Mouse (Mus musculus): ENCODE measurements around the gene Nrg3.
"Not testable (repeated sequence)": the region's sequence is repeated elsewhere in the genome, so short reads cannot be mapped to it uniquely, and the experiment has no call there.

Nrg3 gene

DNA sequence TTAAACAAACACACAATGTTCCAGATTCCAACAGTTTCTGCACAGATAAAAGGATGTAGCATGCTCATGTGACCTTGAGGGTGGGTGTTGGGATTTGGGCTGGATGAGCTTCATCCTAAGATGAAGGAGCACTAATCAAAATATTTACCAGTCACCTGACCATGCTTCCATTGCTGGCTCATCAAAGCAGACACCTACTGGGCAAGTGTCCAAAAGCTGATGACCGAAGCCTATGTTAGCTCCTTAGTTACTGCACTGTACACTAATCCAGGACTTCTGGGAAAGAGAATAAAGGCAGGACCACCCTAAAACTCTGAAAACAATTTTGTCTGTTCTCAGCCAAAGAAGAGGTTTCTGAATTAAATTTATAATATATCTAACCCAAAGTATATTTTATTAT lies 261.4 kb downstream of the Nrg3 start:
- CTCF ChIA-PET, result no interaction called here

DNA sequence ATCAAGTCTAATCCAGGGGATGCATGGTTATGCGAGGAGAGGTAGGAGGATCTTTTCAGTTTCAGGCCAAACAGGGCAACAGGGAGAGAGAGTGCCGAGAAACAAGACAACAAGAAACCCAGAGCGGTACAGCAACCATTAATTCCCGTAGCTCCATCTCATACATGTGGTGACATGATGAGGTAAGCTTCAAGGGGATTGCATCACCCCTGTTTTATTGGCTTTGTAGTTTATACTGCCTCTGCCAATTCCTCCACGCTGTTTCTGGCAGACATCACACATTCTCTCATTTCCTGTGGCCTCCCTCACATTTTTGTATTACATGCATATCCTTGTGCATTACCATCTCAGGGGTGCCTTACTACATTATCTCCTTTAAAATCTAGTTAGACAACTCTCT lies 280.9 kb downstream of the Nrg3 start:
- CTCF ChIA-PET, result no interaction called here

DNA sequence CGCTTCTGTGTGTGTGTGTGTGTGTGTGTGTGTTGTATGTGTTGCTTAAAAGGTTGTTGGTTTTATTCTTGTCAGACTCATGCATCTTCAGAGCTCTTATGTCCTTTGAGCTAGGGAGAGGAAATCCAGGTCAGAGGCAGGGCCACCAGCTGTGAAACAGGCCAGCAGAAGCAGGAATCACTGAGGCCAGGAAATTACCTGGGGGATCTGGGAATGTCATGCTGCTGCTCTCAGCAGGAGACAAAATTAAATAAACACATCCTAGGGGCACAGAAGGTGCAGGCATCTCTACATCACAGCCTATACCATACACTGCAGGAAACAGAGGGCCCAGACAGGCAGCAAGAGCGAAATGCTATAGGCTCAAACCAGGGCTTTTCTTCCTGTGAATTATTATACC lies 299.2 kb downstream of the Nrg3 start:
- CTCF ChIA-PET, result no interaction called here

GRCm38 (mm10) chr14:39160140-39160539 lies 312.7 kb downstream of the Nrg3 start:
- CTCF ChIA-PET, result no interaction called here

- CTCF ChIA-PET, result no interaction called here
Measured at GRCm38 (mm10) chr14:39155462-39155861, 317.4 kb downstream of the Nrg3 start.

DNA sequence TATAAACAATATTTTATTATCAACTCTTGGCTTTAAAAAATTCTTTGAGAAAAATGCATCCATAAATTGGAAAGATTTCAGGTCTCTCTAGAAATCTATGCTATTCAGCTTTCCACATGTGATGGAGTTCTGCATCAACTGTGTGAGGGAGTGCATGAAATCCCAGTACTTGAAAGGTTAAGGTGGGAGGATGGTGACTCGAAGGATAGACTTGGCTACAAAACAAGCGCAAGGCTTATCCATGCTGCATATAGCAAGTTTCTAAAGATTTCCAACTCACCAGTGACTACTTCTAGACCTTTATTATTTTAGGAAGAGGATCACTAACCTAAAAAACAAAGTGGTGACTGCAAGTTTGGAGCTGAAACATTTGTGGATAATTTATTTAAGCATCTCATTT lies 343.1 kb downstream of the Nrg3 start:
- CTCF ChIA-PET, result no interaction called here

DNA sequence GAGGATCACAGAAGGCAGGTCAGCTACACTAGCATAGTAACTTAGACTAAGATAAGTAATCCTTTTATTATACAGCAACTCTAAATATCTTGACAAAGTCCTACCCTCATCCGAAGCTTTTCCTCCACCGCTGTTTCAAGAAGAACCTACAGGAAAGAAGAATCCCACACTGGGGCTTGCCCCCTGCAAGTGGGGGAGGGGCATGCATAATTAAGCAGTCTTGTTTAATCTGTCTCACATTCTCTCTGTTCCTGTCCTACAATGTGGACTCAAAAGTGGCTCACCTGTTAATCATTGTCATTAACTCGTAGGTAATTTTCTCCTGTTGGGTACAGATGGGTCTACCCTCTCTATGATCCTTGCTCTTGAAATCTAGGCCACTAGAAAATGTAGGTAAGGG lies 354.9 kb downstream of the Nrg3 start:
- CTCF ChIA-PET, result no interaction called here

GRCm38 (mm10) chr14:39116522-39117231 lies 356.2 kb downstream of the Nrg3 start:
- CTCF ChIA-PET, result not testable (repeated sequence)

GRCm38 (mm10) chr14:39109566-39109965 lies 363.3 kb downstream of the Nrg3 start:
- CTCF ChIA-PET, result no interaction called here

GRCm38 (mm10) chr14:39106776-39107175 lies 366.1 kb downstream of the Nrg3 start:
- CTCF ChIA-PET, result no interaction called here

DNA sequence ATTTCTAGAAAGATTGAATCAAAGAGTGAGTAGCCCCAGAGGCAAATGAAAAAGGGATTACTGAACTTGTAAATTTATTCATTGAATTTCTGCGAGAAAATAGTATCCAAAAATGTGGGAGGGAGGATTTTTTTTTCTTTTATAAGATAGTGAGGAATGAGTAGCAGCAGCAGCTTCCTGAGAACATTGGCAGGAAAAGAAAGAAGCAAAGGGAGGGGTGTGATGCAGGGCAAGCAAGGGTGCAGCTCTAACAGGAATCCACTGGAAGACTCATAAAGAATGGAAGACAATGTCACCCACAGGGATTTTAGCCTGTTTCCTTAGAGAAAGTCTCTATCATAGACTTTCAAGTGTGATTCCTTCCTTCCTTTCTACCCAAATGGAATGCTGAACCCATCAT lies 377.7 kb downstream of the Nrg3 start:
- CTCF ChIA-PET, result no interaction called here

GRCm38 (mm10) chr14:39079461-39079860 lies 393.4 kb downstream of the Nrg3 start:
- CTCF ChIA-PET, result no interaction called here

DNA sequence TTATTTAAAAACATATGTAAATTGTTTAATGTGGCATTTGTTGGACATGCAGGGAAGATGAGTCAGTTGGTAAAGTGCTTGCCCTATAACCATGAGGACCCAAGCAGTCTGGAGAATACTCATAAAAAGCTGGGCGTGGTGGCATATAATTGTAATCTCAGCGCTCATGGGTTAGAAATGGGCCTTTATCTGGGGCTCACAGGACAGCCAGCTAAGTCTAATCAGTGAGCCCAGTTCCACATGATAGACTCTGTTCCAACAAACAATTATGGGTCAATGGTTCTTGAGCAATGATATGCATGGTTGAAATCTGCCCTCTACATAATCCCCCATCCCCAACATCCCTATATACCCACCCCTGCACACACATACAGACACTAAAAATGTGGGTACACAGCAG lies 421.3 kb downstream of the Nrg3 start:
- CTCF ChIA-PET, result no interaction called here

DNA sequence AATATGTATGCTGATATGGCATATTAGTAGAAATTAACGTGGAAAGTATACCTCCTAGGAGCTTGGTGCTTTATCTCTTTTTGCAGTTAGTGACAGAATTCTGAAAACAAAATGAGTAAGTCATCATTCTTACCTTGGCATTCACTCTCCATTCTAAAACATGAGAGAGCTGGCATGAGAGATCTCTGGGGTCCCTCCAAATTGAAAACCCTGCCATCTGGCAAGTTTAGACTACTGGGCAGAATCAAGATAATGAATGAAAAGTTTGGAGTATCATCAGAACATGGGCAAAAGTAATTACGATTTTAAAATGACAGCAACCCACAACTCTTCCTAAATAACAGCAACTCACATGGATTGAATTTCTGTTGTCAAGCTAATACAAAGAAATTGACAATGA lies 423.9 kb downstream of the Nrg3 start:
- CTCF ChIA-PET, result no interaction called here

DNA sequence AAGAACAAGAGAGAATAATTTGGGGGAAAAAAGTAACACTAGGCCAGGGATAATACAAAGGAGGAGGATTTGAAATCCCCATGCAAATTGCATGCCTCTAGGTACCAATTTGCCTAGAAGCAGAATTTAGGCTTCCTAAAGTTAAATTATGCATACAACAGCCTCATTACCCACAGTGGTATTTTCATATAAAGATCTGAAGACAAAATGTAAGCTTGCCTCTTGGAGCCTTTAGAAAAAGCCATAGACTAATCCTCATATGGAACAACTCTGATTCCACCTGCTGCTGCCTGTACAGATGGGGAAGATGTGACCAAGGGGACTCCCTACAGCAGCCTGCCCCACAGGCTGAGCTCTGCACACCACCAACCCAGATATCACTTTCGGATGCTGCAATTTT lies 428.6 kb downstream of the Nrg3 start:
- CTCF ChIA-PET, result no interaction called here

- CTCF ChIA-PET, result no interaction called here
Measured at GRCm38 (mm10) chr14:39043793-39044192, 429.1 kb downstream of the Nrg3 start.

- CTCF ChIA-PET, result no interaction called here
Measured at GRCm38 (mm10) chr14:39043384-39043783, 429.5 kb downstream of the Nrg3 start.

GRCm38 (mm10) chr14:39039046-39039445 lies 433.8 kb downstream of the Nrg3 start:
- CTCF ChIA-PET, result no interaction called here

- CTCF ChIA-PET, result interaction anchor here (0.7 kb wide), 1 partner anchor 1701 kb away, joined by 3 read pairs; no protein-coding TSS in a partner anchor
Measured at GRCm38 (mm10) chr14:39034482-39034881, 438.4 kb downstream of the Nrg3 start.

GRCm38 (mm10) chr14:39023065-39023464 lies 449.8 kb downstream of the Nrg3 start:
- CTCF ChIA-PET, result no interaction called here

GRCm38 (mm10) chr14:39014126-39014525 lies 458.8 kb downstream of the Nrg3 start:
- CTCF ChIA-PET, result no interaction called here

DNA sequence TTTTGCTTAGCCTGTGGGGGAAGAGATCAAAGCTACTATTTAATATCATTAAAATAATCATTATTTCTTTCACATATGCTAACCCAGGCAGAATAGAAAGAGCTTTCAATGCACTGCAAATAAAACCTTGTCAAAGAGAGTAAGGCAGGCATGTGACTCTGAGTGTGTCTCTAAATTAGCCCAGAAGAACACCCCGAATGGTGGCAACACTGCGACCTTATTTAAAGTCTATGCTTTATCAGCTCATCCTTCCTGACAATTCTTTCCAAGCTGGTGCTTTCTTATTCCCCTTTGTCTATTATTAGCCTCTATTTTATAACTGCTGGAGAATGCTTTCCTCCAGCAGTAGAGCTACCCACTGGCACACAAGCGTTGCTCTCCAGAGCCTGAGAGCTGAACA lies 475.0 kb downstream of the Nrg3 start:
- CTCF ChIA-PET, result no interaction called here

DNA sequence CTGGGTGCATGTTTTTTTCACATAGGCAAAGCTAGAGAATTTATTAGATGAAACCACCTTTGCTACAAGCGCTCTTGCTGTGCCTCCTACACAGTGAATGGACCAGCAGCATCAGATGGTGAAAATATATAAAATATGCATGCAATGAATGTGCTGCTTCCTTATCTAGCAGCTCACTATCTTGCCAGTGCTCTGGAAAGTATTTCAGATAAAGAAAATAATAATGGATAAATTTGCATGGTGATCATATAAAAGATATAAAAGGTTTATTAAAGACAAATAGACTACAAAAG lies 480.4 kb downstream of the Nrg3 start:
- CTCF ChIA-PET, result no interaction called here

- CTCF ChIA-PET, result no interaction called here
Measured at GRCm38 (mm10) chr14:38991847-38992573, 480.9 kb downstream of the Nrg3 start.

Measured in spleen, embryonic (tissue).